Mouse (Mus musculus) myocyte (in vitro differentiated cells): ENCODE data around the gene Tpra1.

Experiments
- E2F4 ChIP-seq: IDR thresholded peaks from one replicate; pipeline ENCODE4 v1.6.1; 2011; ENCODE audit warnings: mild to moderate bottlenecking, control low read depth, moderate library complexity; ENCODE audit not compliant: insufficient read depth
- MAX ChIP-seq: IDR thresholded peaks from one replicate; pipeline ENCODE4 v1.6.1; 2011; ENCODE audit warnings: low read depth, mild to moderate bottlenecking, control low read depth
- POLR2A ChIP-seq: IDR thresholded peaks from one replicate; pipeline ENCODE4 v1.6.1; 2011; ENCODE audit warnings: low read depth, mild to moderate bottlenecking, control low read depth, moderate library complexity; ENCODE audit not compliant: insufficient read length
- POLR2AphosphoS2 ChIP-seq: IDR thresholded peaks from one replicate; pipeline ENCODE4 v1.6.1; 2011; ENCODE audit warnings: low read depth, control low read depth; ENCODE audit not compliant: insufficient read length
- TCF12 ChIP-seq: IDR thresholded peaks from one replicate; pipeline ENCODE4 v1.6.1; 2011; ENCODE audit warnings: mild to moderate bottlenecking, control low read depth; ENCODE audit not compliant: poor library complexity, insufficient read depth, severe bottlenecking
- USF1 ChIP-seq: IDR thresholded peaks from one replicate; pipeline ENCODE4 v1.6.1; 2011; ENCODE audit warnings: low read depth, mild to moderate bottlenecking, control low read depth, moderate library complexity

DNA sequence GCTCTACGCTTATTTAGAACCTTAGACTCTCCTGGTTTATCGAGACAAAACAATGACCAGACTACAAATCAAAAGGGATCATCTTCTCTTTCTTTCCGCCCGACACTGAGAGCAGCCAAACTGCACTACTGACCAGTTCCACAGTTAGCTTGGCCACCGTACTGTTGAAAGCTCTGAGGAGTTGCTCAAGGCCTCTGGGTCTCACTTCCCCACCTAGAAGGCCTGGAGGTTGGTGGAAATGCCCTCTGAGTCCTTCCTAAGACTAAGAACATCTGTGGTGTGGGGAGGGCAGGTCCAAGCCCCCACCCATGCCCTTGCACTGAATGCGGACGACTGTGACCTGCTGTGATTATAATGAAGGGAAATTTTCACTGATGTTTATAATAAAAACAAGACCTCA, 36.3 kb upstream of the Tpra1 start:
- TF ChIP-seq E2F4 (no peak), POLR2A (no peak), POLR2AphosphoS2 (no peak), TCF12 (no peak), MAX (no peak), USF1 (no peak)
